Mouse (Mus musculus) bone marrow, adult 2 months (tissue): ENCODE results near the gene Rgp1. TPM values are rescaled to one million over a fixed set of nuclear protein-coding genes. Genes with fewer than 3 reads are reported as not detected.
"Not testable (repeated sequence)": the region's sequence is repeated elsewhere in the genome, so short reads cannot be mapped to it uniquely, and the experiment has no call there.

ENCODE experiments used
- H3K27ac ChIP-seq: fragments of 200-500 bp; 2 replicates; pipeline ENCODE4 v1.5.1; 2012; ENCODE audit warnings: low read depth, mild to moderate bottlenecking, control low read depth, inconsistent platforms, low read length; ENCODE audit not compliant: control insufficient read depth, poor library complexity, insufficient read depth
- H3K4me1 ChIP-seq: fragments of 200-500 bp; 2 replicates; pipeline ENCODE4 v1.6.1; 2011; ENCODE audit warnings: low read length; ENCODE audit not compliant: control insufficient read depth, insufficient read depth
- H3K4me3 ChIP-seq: fragments of 200-500 bp; replicated peaks from 2 replicates; pipeline ENCODE3; 2011; ENCODE audit warnings: mild to moderate bottlenecking, low read depth, low read length, control low read depth; ENCODE audit not compliant: control insufficient read depth
- CTCF ChIP-seq: fragments of 200-500 bp; IDR thresholded peaks from 2 replicates; pipeline ENCODE4 v1.5.1; 2011; ENCODE audit warnings: low read length, control low read depth; ENCODE audit not compliant: control insufficient read depth, insufficient read depth
- POLR2A ChIP-seq: fragments of 200-500 bp; IDR thresholded peaks from 2 replicates; pipeline ENCODE4 v1.6.1; 2011; ENCODE audit warnings: low read depth, mild to moderate bottlenecking, control low read depth, low read length, borderline replicate concordance; ENCODE audit not compliant: control insufficient read depth
- WGBS: fragments of 180-500 bp; shearing (Covaris S2); methylation state at CpG from one replicate; pipeline ENCODE4 v1.1.7; 2018; 5-methylcytosine and 5-hydroxymethylcytosine counted together
- polyA plus RNA-seq: library from polyadenylated mRNA; stranded (reverse); fragments of >200 nt; gene quantifications from 2 replicates; pipeline ENCODE4 v1.2.4, GENCODE M21; 2011; ENCODE audit warnings: low replicate concordance; ENCODE audit not compliant: missing spikeins, insufficient read depth, insufficient read length

The Rgp1 gene
- polyA plus RNA-seq, 1 experiment: 43.5 TPM

DNA sequence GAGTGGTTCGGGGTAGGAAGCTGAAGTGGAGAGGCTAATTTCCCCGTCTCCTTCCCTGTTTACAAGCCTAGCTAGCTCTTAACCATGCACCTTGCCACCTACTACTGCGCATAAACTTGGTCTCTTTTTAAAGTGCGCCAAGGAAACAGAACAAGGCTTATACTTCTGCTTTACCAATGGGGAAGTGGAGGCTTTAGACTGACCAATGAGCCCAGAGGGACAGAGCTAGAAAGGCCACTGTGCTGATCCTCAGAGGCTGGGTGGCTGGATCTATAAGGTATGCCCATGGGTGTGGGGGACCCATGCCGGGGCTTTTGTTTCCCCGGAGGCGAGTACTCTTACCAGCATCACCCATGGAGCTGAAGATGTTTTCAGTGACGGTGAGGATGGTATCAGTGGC is 31.4 kb upstream of the Rgp1 start:
- H3K4me1 ChIP-seq: no peaks in the 10 kb centered on the region; the same call in 1 of the 2 replicates
- no peak overlapping the region for H3K4me3 ChIP-seq
- TF ChIP-seq POLR2A (no peak), CTCF (no peak)
- 91% methylated on average over 8 of the region's 8 CpGs for WGBS
- H3K27ac ChIP-seq: no peak overlapping the region

- H3K4me3 ChIP-seq: no peak overlapping the region
- H3K27ac ChIP-seq: no peak overlapping the region; the same call in 1 of the 2 replicates
- 95% methylated on average over 12 of the region's 12 CpGs for WGBS
- TF ChIP-seq POLR2A (no peak), CTCF (no peak)
- H3K4me1 ChIP-seq: no peaks in the 10 kb centered on the region; the same call in 1 of the 2 replicates
Measured at GRCm38 (mm10) chr4:43549055-43549454, 29.5 kb upstream of the Rgp1 start.

- H3K4me1 ChIP-seq, H3K4me3 ChIP-seq, H3K27ac ChIP-seq: not testable (repeated sequence)
- 77% methylated on average over 6 of the region's 6 CpGs for WGBS
Measured at GRCm38 (mm10) chr4:43551854-43552253, 26.7 kb upstream of the Rgp1 start.

DNA sequence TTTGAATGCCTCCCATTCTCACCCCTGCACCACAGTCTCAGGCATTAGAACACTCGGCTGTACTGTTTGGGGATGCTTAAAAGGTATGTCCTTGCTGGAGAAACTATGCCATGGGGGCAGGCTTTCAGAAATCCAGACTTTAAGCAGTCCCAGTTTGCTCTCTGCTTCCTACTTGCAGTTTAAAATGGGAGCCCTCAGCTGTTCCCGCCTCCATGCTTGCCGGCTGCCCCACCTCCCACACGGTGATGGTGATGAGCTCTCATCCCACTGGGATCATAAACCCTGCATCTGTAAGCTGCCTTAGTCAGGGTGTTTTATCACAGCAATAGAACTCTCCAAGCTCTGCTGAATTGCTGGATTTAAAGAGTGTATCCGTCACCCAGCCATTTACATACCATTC is 26.1 kb upstream of the Rgp1 start:
- no peak for TF ChIP-seq POLR2A
- no peak for TF ChIP-seq CTCF
- no peak overlapping the region for H3K27ac ChIP-seq
- no peak overlapping the region for H3K4me3 ChIP-seq
- 95% methylated on average over 5 of the region's 5 CpGs for WGBS
- no peaks in the 10 kb centered on the region; the same call in 1 of the 2 replicates for H3K4me1 ChIP-seq

GRCm38 (mm10) chr4:43553891-43554290 is 24.6 kb upstream of the Rgp1 start:
- Histone ChIP-seq H3K4me1 (peaks cover 7% of the 10 kb centered on the region; the same call in 1 of the 2 replicates), H3K4me3 (no peak overlapping the region), H3K27ac (no peak overlapping the region)
- TF ChIP-seq POLR2A (no peak), CTCF (no peak)

- WGBS: 52% methylated on average over 7 of the region's 7 CpGs
- TF ChIP-seq POLR2A (no peak), CTCF (no peak)
- Histone ChIP-seq H3K4me1 (peaks cover 12% of the 10 kb centered on the region), H3K4me3 (no peak overlapping the region), H3K27ac (no peak overlapping the region)
Measured at GRCm38 (mm10) chr4:43555926-43556325, 22.6 kb upstream of the Rgp1 start.

- TF ChIP-seq CTCF (no peak), POLR2A (no peak)
- peak overlapping the region; percentile 8; the same call in 1 of the 2 replicates for H3K27ac ChIP-seq
- H3K4me3 ChIP-seq: peak overlapping the region; percentile 45
- peaks cover 12% of the 10 kb centered on the region for H3K4me1 ChIP-seq
- 4% methylated on average over 5 of the region's 5 CpGs for WGBS
Measured at GRCm38 (mm10) chr4:43558028-43558630, 20.4 kb upstream of the Rgp1 start.

DNA sequence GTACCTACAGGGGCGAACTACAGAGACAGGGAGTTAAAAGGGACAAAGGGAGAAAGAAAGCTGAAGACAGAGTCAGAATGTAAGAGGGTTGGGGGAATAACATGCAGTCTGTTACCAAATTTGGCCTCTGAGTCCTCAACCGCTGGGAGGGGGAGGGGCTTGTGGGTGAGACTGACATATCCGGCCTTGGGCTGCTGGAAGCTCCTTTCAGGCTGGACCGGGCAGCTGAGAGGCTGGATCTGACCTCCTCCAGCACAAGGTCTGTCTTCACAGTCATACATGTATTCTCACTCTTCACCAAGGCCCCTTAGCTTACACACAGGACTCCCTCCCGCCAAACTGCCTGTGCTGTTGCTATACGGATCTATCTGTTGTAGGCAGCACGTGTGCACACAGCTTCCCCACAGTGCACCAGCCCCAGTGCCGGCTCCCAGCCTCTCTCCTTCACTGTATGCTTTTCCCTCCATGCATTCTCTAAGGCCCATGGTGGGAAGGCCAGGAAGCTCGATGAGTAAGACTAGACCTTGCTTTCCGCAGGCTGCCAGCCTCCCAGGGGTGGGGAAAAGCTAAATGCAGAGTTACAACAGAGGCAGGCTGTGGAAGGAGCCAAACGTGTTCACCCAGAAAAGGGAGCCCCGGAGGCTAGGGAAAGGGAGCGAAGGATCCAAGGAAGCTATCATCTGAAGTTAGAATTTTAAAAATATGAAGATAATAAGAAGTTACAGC is 19.7 kb upstream of the Rgp1 start:
- no peak; the same call in 1 of the 2 replicates for TF ChIP-seq POLR2A
- no peak for TF ChIP-seq CTCF
- 3% methylated on average over 13 of the region's 13 CpGs for WGBS
- H3K4me3 ChIP-seq: peak overlapping the region; percentile 67
- peaks cover 13% of the 10 kb centered on the region for H3K4me1 ChIP-seq
- peak overlapping the region; percentile 50 for H3K27ac ChIP-seq
